Mouse (Mus musculus): ENCODE data around the gene Olfr373. TPM values are rescaled to one million over a fixed set of nuclear protein-coding genes. Genes with fewer than 3 reads are reported as not detected.

Gene Olfr373
- total and polyA plus RNA-seq, 3 experiments = 0.29 TPM; not detected in 2

GRCm38 (mm10) chr8:72143256-72143824 lies 60.4 kb downstream of the Olfr373 start:
- Histone ChIP-seq H3K9me3 (replicated peaks; ENCODE audit: low read length) (no peaks in the 10 kb centered on the region), H3K4me2 (ENCODE audit: insufficient read depth, low read depth, poor library complexity, severe bottlenecking) (no peak overlapping the region), H3K4me1 (ENCODE audit: control insufficient read depth in 1 of 2, insufficient read depth in 2 of 2) (peaks cover 15 to 78% of the 10 kb centered on the region in 2 experiments), H3K4me3 (replicated peaks in 1 of 3; ENCODE audit: low read depth in 2 of 3, low read length in 2 of 3, poor library complexity in 1 of 3) (no peak overlapping the region), H3K27ac (ENCODE audit: insufficient read depth, low read depth) (no peak overlapping the region), H3K27me3 (replicated peaks) (no peaks in the 10 kb centered on the region), H3K79me2 (replicated peaks; ENCODE audit: control insufficient read depth, extremely low read depth, insufficient read depth, poor library complexity, severe bottlenecking) (peaks cover 2% of the 10 kb centered on the region; the same call in 1 of the 2 replicates), H3K36me3 (replicated peaks in 1 of 2; ENCODE audit: control insufficient read depth in 1 of 2, insufficient read depth in 1 of 2, low read length in 1 of 2) (peaks cover 73 to 94% of the 10 kb centered on the region in 2 experiments), H3K9ac (ENCODE audit: insufficient read depth, low read depth) (no peak overlapping the region)
- in situ Hi-C loops (cut with MboI; ENCODE audit: low pct_ligation_motif_present, low pct_unique_long_range_greater_than_20kb, low sequenced_read_pairs) (no loop called here), dilution Hi-C loops (cut with MboI; ENCODE audit: extremely low pct_ligation_motif_present, extremely low pct_unique_long_range_greater_than_20kb, low sequenced_read_pairs) (no loop called here)
- TF ChIP-seq POLR2AphosphoS2 (IDR thresholded peaks at IDR 0.05; ENCODE audit: low read depth, low read length) (no peak), SMC3 (IDR thresholded peaks at IDR 0.05; ENCODE audit: low read depth, low read length) (no peak)
- DNase-seq (ENCODE audit: extremely low read depth) = no peak

- H3K36me3 ChIP-seq (replicated peaks in 1 of 2; ENCODE audit: control insufficient read depth in 1 of 2, insufficient read depth in 1 of 2, low read length in 1 of 2) = peaks cover 75 to 92% of the 10 kb centered on the region in 2 experiments
- peak overlapping the region; percentile 7; the same call in 1 of the 2 replicates for H3K27ac ChIP-seq (ENCODE audit: insufficient read depth, low read depth)
- no peaks in the 10 kb centered on the region for H3K9me3 ChIP-seq (replicated peaks; ENCODE audit: low read length)
- no peaks in the 10 kb centered on the region for H3K79me2 ChIP-seq (replicated peaks; ENCODE audit: control insufficient read depth, extremely low read depth, insufficient read depth, poor library complexity, severe bottlenecking)
- no peaks in the 10 kb centered on the region for H3K27me3 ChIP-seq (replicated peaks)
- H3K4me2 ChIP-seq (ENCODE audit: insufficient read depth, low read depth, poor library complexity, severe bottlenecking) = no peak overlapping the region
- peaks cover 9 to 75% of the 10 kb centered on the region in 2 experiments for H3K4me1 ChIP-seq (ENCODE audit: control insufficient read depth in 1 of 2, insufficient read depth in 2 of 2)
- DNase-seq (ENCODE audit: extremely low read depth) = no peak
- TF ChIP-seq MYC (IDR thresholded peaks at IDR 0.05; ENCODE audit: low read depth, low read length) = no peak
- H3K9ac ChIP-seq (ENCODE audit: insufficient read depth, low read depth) = no peak overlapping the region
- no peak overlapping the region for H3K4me3 ChIP-seq (replicated peaks in 1 of 3; ENCODE audit: low read depth in 2 of 3, low read length in 2 of 3, poor library complexity in 1 of 3)
- dilution Hi-C loops (cut with MboI; ENCODE audit: extremely low pct_ligation_motif_present, extremely low pct_unique_long_range_greater_than_20kb, low sequenced_read_pairs) = no loop called here
- in situ Hi-C loops (cut with MboI; ENCODE audit: low pct_ligation_motif_present, low pct_unique_long_range_greater_than_20kb, low sequenced_read_pairs) = no loop called here
Observed at GRCm38 (mm10) chr8:72144345-72144975, 61.5 kb downstream of the Olfr373 start.

GRCm38 (mm10) chr8:72145511-72145910 lies 62.5 kb downstream of the Olfr373 start:
- Histone ChIP-seq H3K4me1 (ENCODE audit: control insufficient read depth in 1 of 2, insufficient read depth in 2 of 2) (peaks cover 7 to 65% of the 10 kb centered on the region in 2 experiments), H3K36me3 (replicated peaks in 1 of 2; ENCODE audit: control insufficient read depth in 1 of 2, insufficient read depth in 1 of 2, low read length in 1 of 2) (peaks cover 75 to 92% of the 10 kb centered on the region in 2 experiments), H3K9me3 (replicated peaks; ENCODE audit: low read length) (no peaks in the 10 kb centered on the region), H3K4me3 (replicated peaks in 1 of 3; ENCODE audit: low read depth in 2 of 3, low read length in 2 of 3, poor library complexity in 1 of 3) (no peak overlapping the region), H3K27me3 (replicated peaks) (no peaks in the 10 kb centered on the region), H3K4me2 (ENCODE audit: insufficient read depth, low read depth, poor library complexity, severe bottlenecking) (no peak overlapping the region), H3K79me2 (replicated peaks; ENCODE audit: control insufficient read depth, extremely low read depth, insufficient read depth, poor library complexity, severe bottlenecking) (no peaks in the 10 kb centered on the region; the same call in 1 of the 2 replicates), H3K27ac (ENCODE audit: insufficient read depth, low read depth) (no peak overlapping the region), H3K9ac (ENCODE audit: insufficient read depth, low read depth) (no peak overlapping the region)
- DNase-seq (ENCODE audit: extremely low read depth) = no peak
- TF ChIP-seq MAX (IDR thresholded peaks at IDR 0.05; ENCODE audit: low read length) = no peak
- TF ChIP-seq PAX5 (IDR thresholded peaks at IDR 0.05; ENCODE audit: low read length) = no peak
- no peak for TF ChIP-seq CHD1 (IDR thresholded peaks at IDR 0.05; ENCODE audit: low read depth, low read length)
- no peak for TF ChIP-seq MYC (IDR thresholded peaks at IDR 0.05; ENCODE audit: low read depth, low read length)
- TF ChIP-seq NELFE (IDR thresholded peaks at IDR 0.05; ENCODE audit: low read depth, low read length) = no peak
- TF ChIP-seq JUND (conservative IDR thresholded peaks at IDR 0.05; ENCODE audit: low read depth, low read length) = no peak
- no peak for TF ChIP-seq USF1 (IDR thresholded peaks at IDR 0.05; ENCODE audit: low read depth, low read length)
- TF ChIP-seq SIN3A (IDR thresholded peaks at IDR 0.05; ENCODE audit: low read length) = no peak
- TF ChIP-seq NRF1 (IDR thresholded peaks at IDR 0.05; ENCODE audit: low read depth, low read length) = no peak
- no peak for TF ChIP-seq ZNF384 (IDR thresholded peaks at IDR 0.05; ENCODE audit: low read depth, low read length)
- no peak for TF ChIP-seq BHLHE40 (IDR thresholded peaks at IDR 0.05; ENCODE audit: low read depth, low read length)
- dilution Hi-C loops (cut with MboI; ENCODE audit: extremely low pct_ligation_motif_present, extremely low pct_unique_long_range_greater_than_20kb, low sequenced_read_pairs) = no loop called here
- in situ Hi-C loops (cut with MboI; ENCODE audit: low pct_ligation_motif_present, low pct_unique_long_range_greater_than_20kb, low sequenced_read_pairs) = no loop called here
